Mouse (Mus musculus) cerebellum, adult 2 months (tissue): ENCODE data around the gene Plekhg6.

Source experiments
- CTCF ChIP-seq: fragments of 200-500 bp; IDR thresholded peaks from 2 replicates; pipeline ENCODE4 v1.5.1; 2011; ENCODE audit warnings: low read depth, mild to moderate bottlenecking, control low read depth, low read length, moderate library complexity, borderline replicate concordance; ENCODE audit not compliant: insufficient read depth
- POLR2A ChIP-seq: fragments of 200-500 bp; IDR thresholded peaks from 2 replicates; pipeline ENCODE4 v1.6.1; 2011; ENCODE audit warnings: low read length, control low read depth, borderline replicate concordance; ENCODE audit not compliant: insufficient read depth

GRCm38 (mm10) chr6:125356264-125356663, 24.3 kb downstream of the Plekhg6 start:
- no peak for TF ChIP-seq POLR2A
- no peak for TF ChIP-seq CTCF
